Mouse (Mus musculus) heart, postnatal 25 days (tissue): ENCODE measurements around the gene Krtap2-4. TPM values are rescaled to one million over a fixed set of nuclear protein-coding genes. Genes with fewer than 3 reads are reported as not detected.

ENCODE experiments used
- DNase-seq: peaks from one replicate; pipeline ENCODE4 v3.0.0; 2022; ENCODE audit warnings: low spot score
- intact Hi-C: fragments of 180-260 bp; cut with DNase I; formaldehyde crosslinking; loops from one replicate; pipeline ENCODE4 v1.15.1; 2025
- total RNA-seq, 2 experiments: library from RNA; stranded (reverse); gene quantifications; 2 replicates each; pipeline ENCODE4 v1.2.3; 2021

Gene Krtap2-4
- total RNA-seq, 2 experiments from 2014 or later: not detected

GRCm38 (mm10) chr11:99585096-99585495, 29.6 kb downstream of the Krtap2-4 start:
- no peak for DNase-seq
- intact Hi-C loops: no loop called here

GRCm38 (mm10) chr11:99583245-99583704, 31.4 kb downstream of the Krtap2-4 start, which contains the start of gene Krtap1-4:
Gene Krtap1-4 (minus strand): TSS chr11:99583654.
- intact Hi-C loops: no loop called here
- DNase-seq: no peak

- no peak for DNase-seq
- intact Hi-C loops: no loop called here
These were observed 33.1 kb downstream of the Krtap2-4 start for GRCm38 (mm10) chr11:99581564-99581963.

- DNase-seq: no peak
- intact Hi-C loops: no loop called here
These were observed 33.6 kb downstream of the Krtap2-4 start for GRCm38 (mm10) chr11:99581051-99581450.

GRCm38 (mm10) chr11:99580636-99581035, 34.0 kb downstream of the Krtap2-4 start, which contains the start of gene Krtap1-5:
Gene Krtap1-5 (minus strand): TSS chr11:99581016.
- intact Hi-C loops: no loop called here
- no peak for DNase-seq

- intact Hi-C loops: loop anchor here (2.0 kb wide), 1 partner anchor 195 kb away; no protein-coding TSS in a partner anchor
These were observed 40.5 kb downstream of the Krtap2-4 start for GRCm38 (mm10) chr11:99574106-99574505.

GRCm38 (mm10) chr11:99573164-99573563, 41.5 kb downstream of the Krtap2-4 start:
- no peak for DNase-seq
- intact Hi-C loops: loop anchor here (2.0 kb wide), 1 partner anchor 108 kb away; no protein-coding TSS in a partner anchor

More at GRCm38 (mm10) chr11:99574106-99574505, 40.5 kb downstream of the Krtap2-4 start:
- no peak for DNase-seq

GRCm38 (mm10) chr11:99566530-99566929, 48.1 kb downstream of the Krtap2-4 start, which contains the start of gene Krtap3-1:
Gene Krtap3-1 (minus strand): TSS chr11:99566630.
- DNase-seq: no peak
- intact Hi-C loops: no loop called here

Other genes with a start within 250 kb of the Krtap2-4 start
- gene Krt28, start 239.9 kb downstream of the Krtap2-4 start, total RNA-seq: not detected
- gene Krt10, start 225.5 kb downstream of the Krtap2-4 start, total RNA-seq: 1 to 10 TPM; 5.3 to 5.5 TPM
- gene Krt12, start 192.6 kb downstream of the Krtap2-4 start, total RNA-seq: not detected
- gene Krt20, start 176.7 kb downstream of the Krtap2-4 start, total RNA-seq: not detected
- not detected for gene Krt23, start 121.7 kb downstream of the Krtap2-4 start, total RNA-seq
- not detected for gene Krt39, start 93.5 kb downstream of the Krtap2-4 start, total RNA-seq
- not detected for gene Krt40, start 71.7 kb downstream of the Krtap2-4 start, total RNA-seq
- not detected for gene Krtap3-3, start 64.0 kb downstream of the Krtap2-4 start, total RNA-seq
- gene Krtap3-2, start 58.0 kb downstream of the Krtap2-4 start, total RNA-seq: not detected
- gene Gm11939, start 55.4 kb downstream of the Krtap2-4 start, total RNA-seq: not detected
- not detected for gene Krtap3-1, start 48.2 kb downstream of the Krtap2-4 start, total RNA-seq
- not detected for gene Krtap1-5, start 33.8 kb downstream of the Krtap2-4 start, total RNA-seq
- not detected for gene Krtap1-4, start 31.2 kb downstream of the Krtap2-4 start, total RNA-seq
- not detected for gene Krtap1-3, start 23.5 kb downstream of the Krtap2-4 start, total RNA-seq
- not detected for gene Krtap9-3, start 16.7 kb downstream of the Krtap2-4 start, total RNA-seq
- not detected for gene Gm11938, start 11.5 kb downstream of the Krtap2-4 start, total RNA-seq
- gene Gm11937, start 4.7 kb downstream of the Krtap2-4 start, total RNA-seq: not detected
- gene Gm11562, start 5.6 kb upstream of the Krtap2-4 start, total RNA-seq: not detected
- gene Krtap4-1, start 13.4 kb upstream of the Krtap2-4 start, total RNA-seq: not detected
- gene Krtap4-2, start 20.2 kb upstream of the Krtap2-4 start, total RNA-seq: not detected
- not detected for gene Krtap4-7, start 29.2 kb upstream of the Krtap2-4 start, total RNA-seq
- not detected for gene Gm11555, start 35.4 kb upstream of the Krtap2-4 start, total RNA-seq
- gene Gm11563, start 44.1 kb upstream of the Krtap2-4 start, total RNA-seq: not detected
- not detected for gene Krtap4-6, start 51.1 kb upstream of the Krtap2-4 start, total RNA-seq
- not detected for gene Gm14190, start 75.9 kb upstream of the Krtap2-4 start, total RNA-seq
- gene Gm14180, start 119.4 kb upstream of the Krtap2-4 start, total RNA-seq: not detected
- gene Gm11595, start 158.1 kb upstream of the Krtap2-4 start, total RNA-seq: not detected
- gene Krtap4-8, start 165.9 kb upstream of the Krtap2-4 start, total RNA-seq: not detected
- gene Krtap4-9, start 170.4 kb upstream of the Krtap2-4 start, total RNA-seq: not detected
- gene Gm11596, start 178.6 kb upstream of the Krtap2-4 start, total RNA-seq: not detected
- not detected for gene Gm11569, start 184.1 kb upstream of the Krtap2-4 start, total RNA-seq
- gene Gm11554, start 189.6 kb upstream of the Krtap2-4 start, total RNA-seq: not detected
- not detected for gene Krtap4-13, start 195.0 kb upstream of the Krtap2-4 start, total RNA-seq
- not detected for gene Gm11564, start 200.8 kb upstream of the Krtap2-4 start, total RNA-seq
- not detected for gene 2300003K06Rik, start 223.2 kb upstream of the Krtap2-4 start, total RNA-seq
- not detected for gene Krtap4-16, start 236.8 kb upstream of the Krtap2-4 start, total RNA-seq
- gene Gm11568, start 243.1 kb upstream of the Krtap2-4 start, total RNA-seq: not detected
- gene Gm11559, start 249.6 kb upstream of the Krtap2-4 start, total RNA-seq: not detected